Mouse (Mus musculus) kidney, postnatal 0 days (tissue): Measurements from ENCODE around the gene Clec12a. TPM values are rescaled to one million over a fixed set of nuclear protein-coding genes. Genes with fewer than 3 reads are reported as not detected.

ENCODE experiments used
- ATAC-seq: fragments of 200-750 bp; cut with Nextera tagmentation; replicated peaks from 2 replicates; pipeline ENCODE4 v1.8.0; 2017; ENCODE audit warnings: low read depth, moderate number of reproducible peaks, moderate TSS enrichment, moderate library complexity; ENCODE audit not compliant: low FRiP score
- DNase-seq: peaks from one replicate; pipeline ENCODE4 v3.0.0-alpha.2; 2016; ENCODE audit warnings: low spot score
- H3K27ac ChIP-seq: fragments of 300-500 bp; sonication (generic); 2 replicates; pipeline ENCODE4 v1.5.1; 2014; ENCODE audit warnings: mild to moderate bottlenecking
- H3K27me3 ChIP-seq: fragments of 300-500 bp; sonication (generic); 2 replicates; pipeline ENCODE4 v1.6.1; 2014; ENCODE audit warnings: low read length, mixed read lengths; ENCODE audit not compliant: insufficient read depth
- H3K36me3 ChIP-seq: fragments of 300-500 bp; sonication (generic); 2 replicates; pipeline ENCODE4 v1.6.1; 2014; ENCODE audit warnings: low read length, mixed read lengths; ENCODE audit not compliant: insufficient read depth
- H3K4me1 ChIP-seq: fragments of 300-500 bp; sonication (generic); replicated peaks from 2 replicates; pipeline ENCODE4 v1.6.1; 2014; ENCODE audit warnings: antibody characterized with exemption, low read length, mixed read lengths; ENCODE audit not compliant: insufficient read depth
- H3K4me2 ChIP-seq: fragments of 300-500 bp; sonication (generic); 2 replicates; pipeline ENCODE4 v1.6.1; 2014; ENCODE audit warnings: mild to moderate bottlenecking, low read length, moderate library complexity, mixed read lengths
- H3K4me3 ChIP-seq: fragments of 300-500 bp; sonication (generic); replicated peaks from 2 replicates; pipeline ENCODE4 v1.5.1; 2014; ENCODE audit warnings: low read depth, low read length
- H3K9ac ChIP-seq: fragments of 300-500 bp; sonication (generic); 2 replicates; pipeline ENCODE4 v1.6.1; 2014; ENCODE audit warnings: low read depth, low read length
- H3K9me3 ChIP-seq: fragments of 300-500 bp; sonication (generic); replicated peaks from 2 replicates; pipeline ENCODE4 v1.6.1; 2016; ENCODE audit warnings: low read length, inconsistent platforms, mixed read lengths
- CTCF ChIP-seq: IDR thresholded peaks from 2 replicates; pipeline ENCODE4 v1.5.1; 2016; ENCODE audit warnings: antibody characterized with exemption, low read depth, mild to moderate bottlenecking, moderate library complexity
- WGBS: fragments of 180-500 bp; shearing (Covaris S2); extraction: QIAGEN DNeasy Blood & Tissue Kit; methylation state at CpG from one replicate; pipeline ENCODE4 v1.1.7; 2014; 5-methylcytosine and 5-hydroxymethylcytosine counted together
- polyA plus RNA-seq: library from polyadenylated mRNA; unstranded; fragments of >200 nt; fragmentation: Nextera tagmentation; extraction: Ambion mirVana; gene quantifications from 2 replicates; pipeline ENCODE4 v1.2.1, GENCODE M21; 2015

Clec12a gene
- polyA plus RNA-seq, 1 experiment from 2014 or later, result 0.71 TPM

GRCm38 (mm10) chr6:129383466-129383865 is 41.0 kb downstream of the Clec12a start:
- no peak for DNase-seq
- 63% methylated on average over 3 of the region's 3 CpGs for WGBS
- no peak for TF ChIP-seq CTCF
- Histone ChIP-seq H3K4me2 (no peak overlapping the region), H3K36me3 (no peaks in the 10 kb centered on the region), H3K27me3 (no peaks in the 10 kb centered on the region), H3K4me1 (no peaks in the 10 kb centered on the region), H3K9ac (no peak overlapping the region), H3K9me3 (no peaks in the 10 kb centered on the region), H3K27ac (no peak overlapping the region), H3K4me3 (no peak overlapping the region)
- ATAC-seq, result no peak

DNA sequence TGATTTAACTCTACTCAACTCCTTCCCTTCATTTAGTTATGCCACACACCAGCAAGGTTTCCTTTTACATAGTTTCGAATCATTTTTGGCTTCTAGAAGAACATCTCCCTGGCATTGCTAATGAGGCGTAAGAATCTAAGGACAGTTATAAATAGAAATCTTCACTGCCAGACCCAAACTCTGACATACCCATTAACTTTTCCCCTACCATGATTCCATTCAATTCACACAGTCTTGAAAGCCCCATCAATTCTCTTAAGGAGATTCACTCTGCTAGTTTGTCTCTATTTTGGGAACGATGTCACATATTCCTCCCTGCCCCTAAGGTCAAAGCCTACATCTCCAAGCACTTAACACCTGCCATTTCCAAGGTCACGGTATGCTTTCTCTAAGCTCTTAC is 42.5 kb downstream of the Clec12a start:
- 79% methylated on average over 4 of the region's 4 CpGs for WGBS
- H3K36me3 ChIP-seq, result no peaks in the 10 kb centered on the region
- H3K9me3 ChIP-seq, result no peaks in the 10 kb centered on the region
- no peak overlapping the region for H3K9ac ChIP-seq
- no peaks in the 10 kb centered on the region for H3K27me3 ChIP-seq
- no peaks in the 10 kb centered on the region for H3K4me1 ChIP-seq
- no peak overlapping the region for H3K4me2 ChIP-seq
- ATAC-seq (no peak), DNase-seq (no peak)
- H3K4me3 ChIP-seq, result no peak overlapping the region
- TF ChIP-seq CTCF, result no peak
- H3K27ac ChIP-seq, result no peak overlapping the region

DNA sequence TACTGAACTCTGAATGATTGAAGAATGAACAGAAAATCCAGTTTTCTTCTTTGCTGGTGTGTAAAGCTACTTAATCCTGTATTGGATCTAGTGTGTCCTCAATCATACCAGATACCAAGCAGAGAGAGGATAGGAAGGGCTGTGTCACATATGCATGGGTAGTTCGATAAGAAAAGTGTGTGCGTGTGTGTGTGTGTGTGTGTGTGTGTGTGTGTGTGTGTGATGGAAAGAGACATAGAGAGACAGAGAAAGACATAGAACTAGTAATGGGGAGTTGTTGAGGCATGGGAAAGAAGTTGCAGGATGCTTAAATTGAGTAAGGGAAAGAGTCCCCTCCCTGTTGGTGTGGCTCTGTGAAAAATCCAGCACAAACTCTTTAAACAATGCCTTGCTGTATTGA is 43.3 kb downstream of the Clec12a start, which contains the start of gene Clec12b:
Gene Clec12b, minus strand, starts transcription at position 101 of the 400 bp plus-strand sequence.
- DNase-seq, result no peak

DNA sequence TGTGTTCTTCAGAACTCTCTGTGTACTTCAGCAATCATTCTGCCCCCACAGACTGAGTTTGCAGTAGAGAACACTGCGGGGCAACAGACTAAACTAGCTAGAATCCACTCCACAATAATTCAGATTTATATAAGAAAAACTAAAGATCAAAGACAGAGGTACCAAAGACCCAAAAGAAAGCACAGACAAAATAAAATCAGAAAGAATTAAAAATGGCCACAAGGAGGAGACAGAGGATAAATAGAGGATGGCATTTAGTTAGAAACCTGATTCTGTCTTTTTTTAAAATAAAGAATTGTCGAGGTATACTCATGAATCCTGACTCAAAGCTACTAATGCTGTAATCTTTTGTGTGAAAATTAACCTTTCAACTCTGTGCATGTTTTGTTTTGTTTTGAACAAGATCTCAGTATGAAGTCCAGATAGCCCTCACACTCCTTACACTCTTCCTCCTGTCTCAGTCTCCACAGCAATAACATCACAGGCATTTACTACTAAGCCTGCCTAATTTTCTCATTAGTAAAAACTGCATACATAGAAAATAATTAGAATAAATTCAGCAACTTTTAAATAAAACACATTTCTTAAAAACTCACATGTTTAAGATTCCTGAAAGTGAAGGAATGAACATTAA is 50.7 kb downstream of the Clec12a start:
- H3K27me3 ChIP-seq, result no peaks in the 10 kb centered on the region
- no peaks in the 10 kb centered on the region; the same call in 1 of the 2 replicates for H3K4me1 ChIP-seq
- WGBS, result 21% methylated on average over 2 of the region's 2 CpGs
- no peak overlapping the region for H3K4me2 ChIP-seq
- peak; percentile 92 for TF ChIP-seq CTCF
- DNase-seq (peak; percentile 81), ATAC-seq (no peak)
- no peaks in the 10 kb centered on the region for H3K9me3 ChIP-seq
- no peak overlapping the region for H3K9ac ChIP-seq
- no peak overlapping the region for H3K27ac ChIP-seq
- no peak overlapping the region for H3K4me3 ChIP-seq
- H3K36me3 ChIP-seq, result no peaks in the 10 kb centered on the region

More for the DNA sequence above, 43.3 kb downstream of the Clec12a start, which contains the start of gene Clec12b:
- H3K4me1 ChIP-seq, result no peaks in the 10 kb centered on the region
- 92% methylated on average over 2 of the region's 2 CpGs for WGBS
- no peak for ATAC-seq
- no peak within 1 kb of the TSS for H3K9ac ChIP-seq
- H3K27me3 ChIP-seq, result no peaks in the 10 kb centered on the region
- no peak within 1 kb of the TSS for H3K4me2 ChIP-seq
- no peak within 1 kb of the TSS for H3K27ac ChIP-seq
- no peaks in the 10 kb centered on the region for H3K9me3 ChIP-seq
- no peaks in the 10 kb centered on the region for H3K36me3 ChIP-seq
- no peak within 1 kb of the TSS for H3K4me3 ChIP-seq
- no peak for TF ChIP-seq CTCF

GRCm38 (mm10) chr6:129393732-129394131 is 51.2 kb downstream of the Clec12a start:
- DNase-seq (no peak), ATAC-seq (peak; percentile 66)
- Histone ChIP-seq H3K4me2 (no peak overlapping the region), H3K4me1 (no peaks in the 10 kb centered on the region; the same call in 1 of the 2 replicates), H3K27ac (no peak overlapping the region), H3K9me3 (no peaks in the 10 kb centered on the region), H3K27me3 (no peaks in the 10 kb centered on the region), H3K9ac (no peak overlapping the region), H3K36me3 (no peaks in the 10 kb centered on the region), H3K4me3 (no peak overlapping the region)
- 72% methylated on average over 6 of the region's 6 CpGs for WGBS
- TF ChIP-seq CTCF, result no peak

- ATAC-seq (no peak), DNase-seq (no peak)
- H3K4me2 ChIP-seq, result no peak within 1 kb of the TSS
- 66% methylated on average over 8 of the region's 8 CpGs for WGBS
- no peaks in the 10 kb centered on the region; the same call in 1 of the 2 replicates for H3K4me1 ChIP-seq
- no peaks in the 10 kb centered on the region for H3K36me3 ChIP-seq
- no peak within 1 kb of the TSS for H3K9ac ChIP-seq
- no peaks in the 10 kb centered on the region for H3K9me3 ChIP-seq
- H3K27me3 ChIP-seq, result no peaks in the 10 kb centered on the region
- H3K27ac ChIP-seq, result peak within 1 kb of the TSS; percentile 15; the same call in 1 of the 2 replicates
- no peak within 1 kb of the TSS for H3K4me3 ChIP-seq
- no peak for TF ChIP-seq CTCF
Measured at GRCm38 (mm10) chr6:129396997-129397396, 54.5 kb downstream of the Clec12a start, which contains the start of gene Clec1b. Gene Clec1b, plus strand, starts transcription at chr6:129397297.
